8 mouse cellular contexts compared by ENCODE assay signal in genomic region chr1:95267950-95268724, GRCm38 (mm10). TPM values are rescaled to one million over a fixed set of nuclear protein-coding genes. Genes with fewer than 3 reads are reported as not detected.
A peak's percentile ranks its signal among the peaks of the same experiment; 100 is the strongest.
DNase-seq lines count a peak whose midpoint lies in the region; ATAC-seq and TF ChIP-seq lines count a peak whose summit lies in the region.

No protein-coding gene starts in this region.

- H3K9ac ChIP-seq in heart, postnatal 0 days (replicated peaks; ENCODE audit: low read depth, low read length): no peak overlapping the region
- H3K9ac ChIP-seq in limb, embryonic 15.5 days: no peak overlapping the region

- H3K4me2 ChIP-seq in heart, postnatal 0 days (ENCODE audit: low read depth, low read length): peak overlapping the region; percentile 35
- no peak overlapping the region for H3K4me2 ChIP-seq in limb, embryonic 15.5 days

- no peaks in the 10 kb centered on the region for H3K27me3 ChIP-seq in heart, postnatal 0 days (ENCODE audit: control insufficient read depth, insufficient read depth, low read length)
- H3K27me3 ChIP-seq in limb, embryonic 15.5 days: no peaks in the 10 kb centered on the region

- TF ChIP-seq POLR2A in bone marrow, adult 2 months (IDR thresholded peaks at IDR 0.05; ENCODE audit: borderline replicate concordance, control insufficient read depth, low read depth, low read length): no peak

- ATAC-seq in heart, postnatal 0 days (ENCODE audit: insufficient read depth, low read depth): no peak
- peak; percentile 63; the same call in 1 of the 2 replicates for ATAC-seq in limb, embryonic 15.5 days (ENCODE audit: insufficient number of reproducible peaks, low FRiP score, low TSS enrichment, low read depth)
- no peak for ATAC-seq in erythroid progenitor cell, adult 5-6 weeks (replicated peaks; ENCODE audit: low FRiP score, poor library complexity, severe bottlenecking)

- 28% methylated on average over 13 of the region's 13 CpGs for WGBS in bone marrow, adult 2 months
- WGBS in heart, postnatal 0 days: 59% methylated on average over 13 of the region's 13 CpGs
- WGBS in limb, embryonic 15.5 days: 69% methylated on average over 13 of the region's 13 CpGs

- intact Hi-C loops in heart, postnatal 25 days (cut with DNase I): no loop called here

- H3K27ac ChIP-seq in bone marrow, adult 2 months (ENCODE audit: control insufficient read depth, insufficient read depth, low read depth, low read length, poor library complexity): peak overlapping the region; percentile 12
- no peak overlapping the region for H3K27ac ChIP-seq in heart, postnatal 0 days (ENCODE audit: low read depth)
- H3K27ac ChIP-seq in limb, embryonic 15.5 days: no peak overlapping the region

- no peak for TF ChIP-seq EP300 in heart, postnatal 0 days (IDR thresholded peaks at IDR 0.05; ENCODE audit: low read depth)

- H3K4me1 ChIP-seq in bone marrow, adult 2 months (ENCODE audit: control insufficient read depth, insufficient read depth, low read length): no peaks in the 10 kb centered on the region
- no peaks in the 10 kb centered on the region for H3K4me1 ChIP-seq in heart, postnatal 0 days (ENCODE audit: control insufficient read depth, insufficient read depth)
- H3K4me1 ChIP-seq in limb, embryonic 15.5 days: no peaks in the 10 kb centered on the region

- H3K36me3 ChIP-seq in heart, postnatal 0 days (replicated peaks; ENCODE audit: control insufficient read depth, insufficient read depth, low read length): no peaks in the 10 kb centered on the region
- no peaks in the 10 kb centered on the region for H3K36me3 ChIP-seq in limb, embryonic 15.5 days

- TF ChIP-seq CTCF in bone marrow, adult 2 months (IDR thresholded peaks at IDR 0.05; ENCODE audit: control insufficient read depth, insufficient read depth, low read length): no peak
- no peak for TF ChIP-seq CTCF in heart, postnatal 0 days (IDR thresholded peaks at IDR 0.05; ENCODE audit: low read depth)

- DNase-seq in heart, adult 8-10 months (ENCODE audit: low spot score): peak; percentile 1
- no peak for DNase-seq in heart, postnatal 25 days (ENCODE audit: low spot score)
- no peak for DNase-seq in heart, postnatal 0 days (ENCODE audit: low spot score)
- peak; percentile 3 to 13 for DNase-seq in right cerebral cortex, adult 2 months (ENCODE audit: low spot score in 2 of 2)
- no peak for DNase-seq in embryo, embryonic 10 days (ENCODE audit: low spot score)

- peak overlapping the region; percentile 17 for H3K4me3 ChIP-seq in bone marrow, adult 2 months (replicated peaks; ENCODE audit: control insufficient read depth, low read depth, low read length)
- no peak overlapping the region for H3K4me3 ChIP-seq in heart, postnatal 0 days (ENCODE audit: low read depth, low read length)
- no peak overlapping the region for H3K4me3 ChIP-seq in limb, embryonic 15.5 days

- H3K9me3 ChIP-seq in heart, postnatal 0 days (replicated peaks; ENCODE audit: control insufficient read depth, low read length): no peaks in the 10 kb centered on the region
- H3K9me3 ChIP-seq in limb, embryonic 15.5 days: no peaks in the 10 kb centered on the region

RNA-seq across cellular contexts. Expression of gene Fam174a, which starts 45.3 kb away (rescaled TPM):
- 10 to 100 TPM; 25.2 to 30.6 (median 27.3) TPM for total RNA-seq in heart, adult 8-10 months (2022)
- total RNA-seq in heart, postnatal 25 days (2021): 10 to 100 TPM; 25.5 to 25.6 TPM
- 3.8 TPM in 2 replicates for polyA plus RNA-seq in bone marrow, adult 2 months (2011; ENCODE audit: insufficient read depth, insufficient read length, low replicate concordance, missing spikeins)
- 31.5 and 57.1 TPM in 2 replicates for total RNA-seq in heart, postnatal 0 days (2014; rRNA removed; ENCODE audit: low replicate concordance)
- polyA plus RNA-seq in heart, postnatal 0 days (2015; fragmentation: Nextera tagmentation; extraction: Ambion mirVana): 36.1 and 39.5 TPM in 2 replicates
- polyA plus RNA-seq in limb, embryonic 15.5 days (2015; fragmentation: Nextera tagmentation; extraction: Ambion mirVana): 27.0 and 27.3 TPM in 2 replicates
- 3.8 and 10.1 TPM in 2 replicates for total RNA-seq in erythroid progenitor cell, adult 5-6 weeks (2015; ENCODE audit: low replicate concordance)
- 3.3 and 5.4 TPM in 2 replicates for total RNA-seq in erythroid progenitor cell, adult 5-6 weeks (2017; ENCODE audit: low replicate concordance)

Comparison
In these comparisons a context has a peak if more than half of its experiments do, and no peak if none do; other contexts are left out.
1. DNase-seq: peak in heart, adult 8-10 months (single experiment) and right cerebral cortex, adult 2 months (2 of 2); none in heart, postnatal 25 days (single experiment), heart, postnatal 0 days (single experiment) and embryo, embryonic 10 days (single experiment).